Mouse (Mus musculus): ENCODE measurements around the gene Fnip2. TPM values are rescaled to one million over a fixed set of nuclear protein-coding genes. Genes with fewer than 3 reads are reported as not detected.
A peak's percentile ranks its signal among the peaks of the same experiment; 100 is the strongest.
"Not testable (repeated sequence)": the region's sequence is repeated elsewhere in the genome, so short reads cannot be mapped to it uniquely, and the experiment has no call there.

The Fnip2 gene
- polyA plus RNA-seq, 1 experiment from 2014 or later = 9.4 TPM

DNA sequence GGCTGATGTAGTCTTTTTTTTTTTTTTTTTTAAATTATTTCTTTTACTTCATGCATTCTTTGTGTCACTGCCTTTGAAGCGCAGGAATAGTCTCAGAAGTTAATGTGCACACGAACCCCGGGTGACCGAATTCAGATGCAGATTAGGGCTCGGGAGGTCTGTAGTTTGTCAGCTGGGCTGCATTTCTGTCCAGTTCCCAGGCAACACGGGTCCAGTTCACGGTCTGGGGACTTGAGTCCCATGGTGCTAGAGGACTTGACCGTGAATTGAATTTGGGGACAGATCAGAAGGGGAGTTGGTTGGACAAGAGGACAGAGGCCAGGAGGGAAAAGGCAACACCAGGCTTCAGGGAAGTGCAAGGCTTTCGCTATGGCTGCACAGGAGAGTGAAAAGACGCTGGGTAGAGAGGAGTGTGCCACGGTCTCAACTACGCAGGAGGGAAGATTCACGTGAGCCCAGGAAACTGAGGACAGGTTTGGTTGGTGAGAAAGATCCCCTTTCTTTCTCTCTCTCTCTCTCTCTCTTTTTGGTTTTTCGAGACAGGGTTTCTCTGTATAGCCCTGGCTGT lies 114.8 kb downstream of the Fnip2 start:
- H3K36me3 ChIP-seq (ENCODE audit: control insufficient read depth, insufficient read depth, low read length) = no peaks in the 10 kb centered on the region
- ATAC-seq (replicated peaks; ENCODE audit: low FRiP score) (peak; percentile 85), DNase-seq (ENCODE audit: low spot score) (peak; percentile 70)
- no peak overlapping the region for H3K4me3 ChIP-seq (ENCODE audit: low read depth, low read length)
- no peaks in the 10 kb centered on the region for H3K9me3 ChIP-seq (ENCODE audit: control insufficient read depth, low read length)
- H3K9ac ChIP-seq (ENCODE audit: low read length) = no peak overlapping the region
- no peaks in the 10 kb centered on the region for H3K27me3 ChIP-seq (ENCODE audit: control insufficient read depth, insufficient read depth, low read length)
- no peak overlapping the region for H3K4me2 ChIP-seq (ENCODE audit: low read depth, low read length, severe bottlenecking)
- 40% methylated on average over 14 of the region's 14 CpGs for WGBS
- peak overlapping the region; percentile 43 for H3K27ac ChIP-seq (ENCODE audit: low read depth, low read length)
- H3K4me1 ChIP-seq (replicated peaks; ENCODE audit: control insufficient read depth, insufficient read depth, low read length) = peaks cover 3% of the 10 kb centered on the region; the same call in 1 of the 2 replicates

DNA sequence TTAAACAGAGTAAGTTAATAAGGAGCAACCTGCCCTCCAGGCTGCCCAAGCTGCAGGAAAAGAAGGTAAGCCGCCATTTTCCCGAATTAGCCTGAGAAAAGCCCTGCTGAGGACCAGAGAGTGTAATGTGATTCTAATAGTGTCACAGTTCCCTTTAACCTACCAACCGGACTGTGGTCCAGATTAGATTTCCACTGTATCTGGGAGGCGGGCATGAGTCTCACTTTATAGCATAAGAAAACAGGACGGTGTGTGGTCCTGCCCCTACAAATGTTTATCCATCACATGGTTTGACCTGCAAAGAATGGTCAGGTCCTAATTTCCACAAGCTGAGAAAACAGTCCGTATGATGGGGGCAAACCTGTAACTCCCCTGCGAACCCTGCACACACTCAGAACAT lies 118.2 kb downstream of the Fnip2 start:
- DNase-seq (ENCODE audit: low spot score) (no peak), ATAC-seq (replicated peaks; ENCODE audit: low FRiP score) (no peak)
- Histone ChIP-seq H3K36me3 (ENCODE audit: control insufficient read depth, insufficient read depth, low read length) (no peaks in the 10 kb centered on the region), H3K9ac (ENCODE audit: low read length) (no peak overlapping the region), H3K9me3 (ENCODE audit: control insufficient read depth, low read length) (no peaks in the 10 kb centered on the region), H3K27me3 (ENCODE audit: control insufficient read depth, insufficient read depth, low read length) (no peaks in the 10 kb centered on the region), H3K4me1 (replicated peaks; ENCODE audit: control insufficient read depth, insufficient read depth, low read length) (peaks cover 3% of the 10 kb centered on the region; the same call in 1 of the 2 replicates), H3K4me2 (ENCODE audit: low read depth, low read length, severe bottlenecking) (no peak overlapping the region), H3K4me3 (ENCODE audit: low read depth, low read length) (no peak overlapping the region), H3K27ac (ENCODE audit: low read depth, low read length) (no peak overlapping the region)
- 78% methylated on average over 7 of the region's 7 CpGs for WGBS

DNA sequence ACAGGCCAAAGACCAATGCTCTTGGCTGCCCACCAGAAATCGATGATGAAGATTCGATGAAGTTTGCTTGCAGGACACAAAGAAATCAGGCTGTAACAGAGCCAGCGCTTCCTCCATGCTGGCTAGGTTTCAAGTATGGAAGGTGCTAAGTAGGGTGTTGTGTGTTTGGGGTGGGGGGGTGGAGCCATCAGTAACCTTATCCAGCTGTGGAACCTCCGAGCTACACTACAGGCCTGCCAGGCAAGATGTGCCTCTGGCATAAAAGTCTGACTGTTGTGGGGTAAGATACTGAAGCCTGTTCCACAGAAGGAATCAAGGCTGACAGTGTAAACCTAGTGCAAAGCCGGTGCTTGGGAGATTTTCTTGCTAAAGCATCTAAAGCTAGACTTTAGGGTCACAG lies 119.2 kb downstream of the Fnip2 start:
- no peak for ATAC-seq (replicated peaks; ENCODE audit: low FRiP score)
- H3K27me3 ChIP-seq (ENCODE audit: control insufficient read depth, insufficient read depth, low read length) = no peaks in the 10 kb centered on the region
- H3K9me3 ChIP-seq (ENCODE audit: control insufficient read depth, low read length) = peaks cover 2% of the 10 kb centered on the region; the same call in 1 of the 2 replicates
- no peak overlapping the region for H3K27ac ChIP-seq (ENCODE audit: low read depth, low read length)
- no peak for DNase-seq (ENCODE audit: low spot score)
- H3K9ac ChIP-seq (ENCODE audit: low read length) = no peak overlapping the region
- H3K4me1 ChIP-seq (replicated peaks; ENCODE audit: control insufficient read depth, insufficient read depth, low read length) = peaks cover 3% of the 10 kb centered on the region; the same call in 1 of the 2 replicates
- WGBS = 89% methylated on average over 5 of the region's 5 CpGs
- no peaks in the 10 kb centered on the region for H3K36me3 ChIP-seq (ENCODE audit: control insufficient read depth, insufficient read depth, low read length)
- no peak overlapping the region for H3K4me3 ChIP-seq (ENCODE audit: low read depth, low read length)
- no peak overlapping the region for H3K4me2 ChIP-seq (ENCODE audit: low read depth, low read length, severe bottlenecking)

DNA sequence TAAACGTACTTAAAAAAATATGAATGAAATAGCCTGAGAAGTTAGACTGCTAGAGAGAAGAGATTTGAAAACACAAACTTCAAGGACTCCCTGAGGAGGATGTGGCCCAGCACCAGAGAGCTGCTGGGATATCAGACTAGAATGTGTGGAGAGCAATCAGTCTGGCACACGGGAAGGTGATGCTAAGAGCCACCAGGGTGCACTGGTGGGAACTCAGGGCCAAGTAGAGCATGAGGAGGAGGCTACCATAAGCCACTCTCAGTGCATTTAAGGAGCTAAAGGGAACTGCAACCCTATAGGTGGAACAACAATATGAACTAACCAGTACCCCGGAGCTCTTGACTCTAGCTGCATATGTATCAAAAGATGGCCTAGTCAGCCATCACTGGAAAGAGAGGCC lies 120.9 kb downstream of the Fnip2 start:
- not testable (repeated sequence) for H3K27ac ChIP-seq (ENCODE audit: low read depth, low read length); H3K4me1 ChIP-seq (replicated peaks; ENCODE audit: control insufficient read depth, insufficient read depth, low read length); H3K9me3 ChIP-seq (ENCODE audit: control insufficient read depth, low read length); H3K4me3 ChIP-seq (ENCODE audit: low read depth, low read length); ATAC-seq (replicated peaks; ENCODE audit: low FRiP score); H3K27me3 ChIP-seq (ENCODE audit: control insufficient read depth, insufficient read depth, low read length); H3K9ac ChIP-seq (ENCODE audit: low read length); DNase-seq (ENCODE audit: low spot score); H3K4me2 ChIP-seq (ENCODE audit: low read depth, low read length, severe bottlenecking); H3K36me3 ChIP-seq (ENCODE audit: control insufficient read depth, insufficient read depth, low read length)
- 84% methylated on average over 3 of the region's 3 CpGs for WGBS

DNA sequence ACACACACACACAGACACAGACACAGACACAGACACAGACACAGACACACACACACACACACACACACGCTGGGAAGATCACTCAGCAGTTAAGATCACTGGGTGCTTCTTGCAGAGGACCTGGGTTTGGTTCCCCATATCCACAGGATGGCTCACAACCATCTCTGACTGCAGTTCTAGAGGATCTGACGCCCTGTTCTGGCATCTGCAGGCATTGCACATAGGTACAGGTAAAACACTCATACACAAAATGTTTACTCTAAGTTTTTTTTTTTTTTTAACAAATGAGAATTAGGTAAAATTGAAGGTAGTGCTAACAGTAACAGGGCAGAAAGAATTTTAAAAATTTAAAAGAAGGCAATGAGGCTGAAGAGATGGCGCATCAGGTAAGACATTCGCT lies 121.5 kb downstream of the Fnip2 start:
- no peak overlapping the region for H3K4me3 ChIP-seq (ENCODE audit: low read depth, low read length)
- no peaks in the 10 kb centered on the region for H3K27me3 ChIP-seq (ENCODE audit: control insufficient read depth, insufficient read depth, low read length)
- no peak for ATAC-seq (replicated peaks; ENCODE audit: low FRiP score)
- H3K4me1 ChIP-seq (replicated peaks; ENCODE audit: control insufficient read depth, insufficient read depth, low read length) = no peaks in the 10 kb centered on the region
- H3K27ac ChIP-seq (ENCODE audit: low read depth, low read length) = no peak overlapping the region
- 87% methylated on average over 4 of the region's 4 CpGs for WGBS
- H3K36me3 ChIP-seq (ENCODE audit: control insufficient read depth, insufficient read depth, low read length) = no peaks in the 10 kb centered on the region
- peaks cover 2% of the 10 kb centered on the region; the same call in 1 of the 2 replicates for H3K9me3 ChIP-seq (ENCODE audit: control insufficient read depth, low read length)
- no peak overlapping the region for H3K9ac ChIP-seq (ENCODE audit: low read length)
- H3K4me2 ChIP-seq (ENCODE audit: low read depth, low read length, severe bottlenecking) = no peak overlapping the region
- no peak for DNase-seq (ENCODE audit: low spot score)

DNA sequence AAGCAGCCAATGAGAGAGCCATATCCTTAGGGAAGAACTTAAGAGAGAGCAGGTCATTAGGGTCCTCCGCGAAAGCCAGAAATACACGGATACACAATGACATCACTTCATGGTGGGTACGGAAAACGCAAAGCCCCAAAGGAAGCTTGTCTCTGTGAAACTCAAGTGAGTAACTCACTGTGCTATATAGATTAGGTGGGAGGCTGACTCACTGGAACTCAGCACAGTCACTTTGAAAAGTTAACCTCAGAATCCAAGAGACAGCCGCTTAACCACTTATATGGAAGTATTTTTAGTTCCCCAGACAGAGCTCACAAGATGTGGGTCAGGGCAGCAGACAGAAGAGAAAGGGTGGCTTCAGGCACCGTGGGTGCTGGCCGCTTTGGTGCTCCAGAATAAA lies 122.6 kb downstream of the Fnip2 start:
- no peak for ATAC-seq (replicated peaks; ENCODE audit: low FRiP score)
- Histone ChIP-seq H3K4me1 (replicated peaks; ENCODE audit: control insufficient read depth, insufficient read depth, low read length) (no peaks in the 10 kb centered on the region), H3K9ac (ENCODE audit: low read length) (no peak overlapping the region), H3K27me3 (ENCODE audit: control insufficient read depth, insufficient read depth, low read length) (no peaks in the 10 kb centered on the region), H3K4me2 (ENCODE audit: low read depth, low read length, severe bottlenecking) (no peak overlapping the region), H3K27ac (ENCODE audit: low read depth, low read length) (no peak overlapping the region), H3K4me3 (ENCODE audit: low read depth, low read length) (no peak overlapping the region), H3K36me3 (ENCODE audit: control insufficient read depth, insufficient read depth, low read length) (no peaks in the 10 kb centered on the region), H3K9me3 (ENCODE audit: control insufficient read depth, low read length) (peaks cover 2% of the 10 kb centered on the region; the same call in 1 of the 2 replicates)
- WGBS = 80% methylated on average over 8 of the region's 8 CpGs
- DNase-seq (ENCODE audit: low spot score) = no peak

DNA sequence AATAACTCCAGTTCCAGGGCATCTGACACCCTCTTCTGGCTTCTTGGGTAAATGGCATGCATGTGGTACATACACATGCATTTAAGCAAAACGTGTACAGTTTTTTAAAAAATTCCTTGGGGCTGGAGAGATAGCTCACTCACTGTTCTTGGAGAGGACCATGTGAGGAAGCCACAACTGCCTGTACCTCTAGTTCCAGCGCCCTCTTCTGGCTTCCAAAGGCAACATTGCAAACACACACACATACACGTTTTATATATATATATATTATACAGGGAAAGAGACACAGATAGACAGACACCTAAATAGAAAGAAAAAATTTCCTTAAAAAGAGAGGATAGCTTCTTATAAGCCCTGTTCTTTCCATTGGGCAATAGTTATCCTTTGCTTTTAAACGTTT lies 123.7 kb downstream of the Fnip2 start:
- Histone ChIP-seq H3K4me1 (replicated peaks; ENCODE audit: control insufficient read depth, insufficient read depth, low read length) (no peaks in the 10 kb centered on the region), H3K9ac (ENCODE audit: low read length) (no peak overlapping the region), H3K4me3 (ENCODE audit: low read depth, low read length) (no peak overlapping the region), H3K36me3 (ENCODE audit: control insufficient read depth, insufficient read depth, low read length) (no peaks in the 10 kb centered on the region), H3K27ac (ENCODE audit: low read depth, low read length) (no peak overlapping the region), H3K27me3 (ENCODE audit: control insufficient read depth, insufficient read depth, low read length) (no peaks in the 10 kb centered on the region), H3K9me3 (ENCODE audit: control insufficient read depth, low read length) (peaks cover 2% of the 10 kb centered on the region; the same call in 1 of the 2 replicates), H3K4me2 (ENCODE audit: low read depth, low read length, severe bottlenecking) (no peak overlapping the region)
- no peak for ATAC-seq (replicated peaks; ENCODE audit: low FRiP score)
- DNase-seq (ENCODE audit: low spot score) = no peak
- 73% methylated on average over 4 of the region's 4 CpGs for WGBS

DNA sequence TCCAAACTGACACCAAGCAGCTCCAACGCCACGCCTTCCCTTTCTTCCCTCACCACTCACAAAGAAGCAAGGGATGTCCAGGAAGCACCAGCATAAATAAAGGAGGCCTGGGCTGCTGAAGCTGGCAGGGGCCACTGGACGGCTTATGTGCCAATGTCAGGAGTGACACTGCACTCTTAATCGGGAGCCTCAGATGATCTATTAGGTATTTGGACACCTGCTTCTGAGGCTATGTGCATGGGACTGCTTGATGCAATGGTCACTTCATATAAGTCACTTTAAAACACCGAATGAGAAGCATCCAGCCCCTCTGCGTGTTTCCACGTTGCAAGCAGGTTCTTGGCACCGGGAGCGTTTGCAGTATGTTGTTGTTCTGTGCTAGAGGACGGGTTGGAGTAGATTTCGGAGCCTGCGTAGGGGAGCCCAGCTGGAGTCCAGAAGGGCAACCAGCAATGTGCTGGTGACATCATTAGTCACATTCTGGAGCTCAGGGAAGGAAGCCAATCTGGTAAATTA lies 126.6 kb downstream of the Fnip2 start:
- Histone ChIP-seq H3K4me2 (ENCODE audit: low read depth, low read length, severe bottlenecking) (no peak overlapping the region), H3K27ac (ENCODE audit: low read depth, low read length) (no peak overlapping the region), H3K36me3 (ENCODE audit: control insufficient read depth, insufficient read depth, low read length) (no peaks in the 10 kb centered on the region; the same call in 1 of the 2 replicates), H3K4me1 (replicated peaks; ENCODE audit: control insufficient read depth, insufficient read depth, low read length) (no peaks in the 10 kb centered on the region), H3K9ac (ENCODE audit: low read length) (no peak overlapping the region), H3K9me3 (ENCODE audit: control insufficient read depth, low read length) (peaks cover 2% of the 10 kb centered on the region; the same call in 1 of the 2 replicates), H3K27me3 (ENCODE audit: control insufficient read depth, insufficient read depth, low read length) (no peaks in the 10 kb centered on the region), H3K4me3 (ENCODE audit: low read depth, low read length) (no peak overlapping the region)
- no peak for DNase-seq (ENCODE audit: low spot score)
- WGBS = 80% methylated on average over 12 of the region's 12 CpGs
- no peak for ATAC-seq (replicated peaks; ENCODE audit: low FRiP score)

DNA sequence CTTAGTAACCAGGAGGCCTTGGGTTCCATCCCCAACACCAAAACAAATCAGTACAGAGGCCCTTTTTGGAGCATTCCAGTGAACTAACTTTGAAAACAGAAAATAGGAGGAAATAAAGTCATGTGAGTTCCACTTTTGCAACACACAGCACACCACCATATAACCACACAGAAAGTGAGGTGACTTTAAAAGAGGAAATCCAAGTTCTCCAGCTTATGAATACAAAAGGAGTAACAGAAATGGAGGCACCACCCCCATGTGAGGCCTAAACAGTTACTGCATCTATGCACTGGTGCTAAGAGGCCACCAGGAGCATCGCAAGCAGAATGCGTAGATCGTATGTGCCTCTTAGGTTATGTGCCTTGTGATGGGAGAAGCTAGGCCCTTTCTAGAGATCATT lies 129.3 kb downstream of the Fnip2 start:
- Histone ChIP-seq H3K9me3 (ENCODE audit: control insufficient read depth, low read length) (no peaks in the 10 kb centered on the region), H3K9ac (ENCODE audit: low read length) (no peak overlapping the region), H3K36me3 (ENCODE audit: control insufficient read depth, insufficient read depth, low read length) (no peaks in the 10 kb centered on the region; the same call in 1 of the 2 replicates), H3K4me1 (replicated peaks; ENCODE audit: control insufficient read depth, insufficient read depth, low read length) (no peaks in the 10 kb centered on the region), H3K27me3 (ENCODE audit: control insufficient read depth, insufficient read depth, low read length) (no peaks in the 10 kb centered on the region), H3K27ac (ENCODE audit: low read depth, low read length) (no peak overlapping the region), H3K4me2 (ENCODE audit: low read depth, low read length, severe bottlenecking) (no peak overlapping the region), H3K4me3 (ENCODE audit: low read depth, low read length) (no peak overlapping the region)
- ATAC-seq (replicated peaks; ENCODE audit: low FRiP score) (no peak), DNase-seq (ENCODE audit: low spot score) (no peak)
- 98% methylated on average over 3 of the region's 3 CpGs for WGBS

All from forebrain, embryonic 11.5 days (tissue).